Mouse (Mus musculus) embryonic facial prominence, embryonic 12.5 days (tissue): ENCODE measurements around the gene Tfap2b. TPM values are rescaled to one million over a fixed set of nuclear protein-coding genes. Genes with fewer than 3 reads are reported as not detected.

Source experiments
- ATAC-seq: fragments of 200-750 bp; cut with Nextera tagmentation; 2 replicates; pipeline ENCODE4 v1.8.0; 2017; ENCODE audit not compliant: insufficient number of reproducible peaks, insufficient read depth, low FRiP score, low TSS enrichment
- H3K27ac ChIP-seq: fragments of 300-500 bp; sonication (generic); 2 replicates; pipeline ENCODE4 v1.5.1; 2016; ENCODE audit warnings: mild to moderate bottlenecking
- H3K27me3 ChIP-seq: fragments of 300-500 bp; sonication (generic); 2 replicates; pipeline ENCODE4 v1.6.1; 2016; ENCODE audit warnings: mild to moderate bottlenecking, moderate library complexity
- H3K36me3 ChIP-seq: fragments of 300-500 bp; sonication (generic); 2 replicates; pipeline ENCODE4 v1.6.1; 2016; ENCODE audit warnings: mild to moderate bottlenecking
- H3K4me1 ChIP-seq: fragments of 300-500 bp; sonication (generic); 2 replicates; pipeline ENCODE4 v1.6.1; 2016
- H3K4me2 ChIP-seq: fragments of 300-500 bp; sonication (generic); replicated peaks from 2 replicates; pipeline ENCODE4 v1.6.1; 2016; ENCODE audit warnings: mild to moderate bottlenecking, moderate library complexity
- H3K4me3 ChIP-seq: fragments of 300-500 bp; sonication (generic); 2 replicates; pipeline ENCODE4 v1.5.1; 2016; ENCODE audit warnings: mild to moderate bottlenecking
- H3K9ac ChIP-seq: fragments of 300-500 bp; sonication (generic); 2 replicates; pipeline ENCODE4 v1.6.1; 2016; ENCODE audit warnings: mild to moderate bottlenecking, moderate library complexity
- H3K9me3 ChIP-seq: fragments of 300-500 bp; sonication (generic); 2 replicates; pipeline ENCODE4 v1.6.1; 2016; ENCODE audit warnings: mild to moderate bottlenecking, moderate library complexity
- WGBS: fragments of 180-500 bp; shearing (Covaris S2); methylation state at CpG from one replicate; pipeline ENCODE4 v1.1.7; 2016; 5-methylcytosine and 5-hydroxymethylcytosine counted together
- polyA plus RNA-seq: library from polyadenylated mRNA; unstranded; fragments of >200 nt; fragmentation: Nextera tagmentation; extraction: Ambion mirVana; gene quantifications from 2 replicates; pipeline ENCODE4 v1.2.1, GENCODE M21; 2016

Gene Tfap2b
- 27.5 and 41.5 TPM in 2 replicates for polyA plus RNA-seq

DNA sequence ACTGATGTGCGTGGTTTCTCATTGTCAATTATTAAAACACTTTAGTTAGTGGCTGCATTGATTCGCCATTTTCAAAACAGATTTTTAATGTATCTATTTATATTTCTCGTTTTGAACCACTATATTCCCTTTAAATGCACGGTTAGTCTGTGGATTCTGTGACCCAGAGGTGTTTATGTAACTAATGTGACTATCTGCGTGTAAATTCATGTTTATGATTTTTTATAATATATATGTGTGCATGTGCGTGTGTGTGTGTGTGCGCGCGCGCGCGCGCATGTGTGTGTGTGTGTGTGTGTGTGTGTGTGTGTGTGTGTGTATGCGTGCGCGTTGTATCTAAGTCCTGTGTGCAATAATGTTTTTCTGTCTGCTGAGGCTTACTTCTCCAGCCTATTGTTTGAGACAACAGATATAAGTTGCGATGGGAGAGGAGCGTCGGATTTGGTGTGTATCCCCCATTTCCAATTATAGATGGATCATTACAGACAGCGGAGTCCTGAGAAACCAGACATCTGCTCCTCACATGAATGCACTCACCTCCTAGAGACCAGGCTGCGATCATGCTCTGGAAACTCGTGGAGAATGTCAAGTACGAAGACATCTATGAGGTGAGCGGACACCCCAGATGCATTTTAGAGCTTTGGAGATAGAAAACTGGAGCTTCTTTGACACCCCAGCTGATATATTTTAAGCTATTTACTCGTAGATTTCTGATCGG, at the start of gene Tfap2b:
Gene Tfap2b, plus strand, starts transcription at position 274 of the 718 bp plus-strand sequence.
- peak within 1 kb of the TSS; percentile 45 for H3K4me2 ChIP-seq
- peaks cover 43% of the 10 kb centered on the region for H3K27me3 ChIP-seq
- ATAC-seq: no peak
- peak within 1 kb of the TSS; percentile 63 for H3K9ac ChIP-seq
- peak within 1 kb of the TSS; percentile 42 for H3K4me3 ChIP-seq
- no peaks in the 10 kb centered on the region for H3K4me1 ChIP-seq
- H3K27ac ChIP-seq: peak within 1 kb of the TSS; percentile 82
- H3K9me3 ChIP-seq: no peaks in the 10 kb centered on the region
- H3K36me3 ChIP-seq: no peaks in the 10 kb centered on the region
- 1% methylated on average over 26 of the region's 26 CpGs for WGBS

DNA sequence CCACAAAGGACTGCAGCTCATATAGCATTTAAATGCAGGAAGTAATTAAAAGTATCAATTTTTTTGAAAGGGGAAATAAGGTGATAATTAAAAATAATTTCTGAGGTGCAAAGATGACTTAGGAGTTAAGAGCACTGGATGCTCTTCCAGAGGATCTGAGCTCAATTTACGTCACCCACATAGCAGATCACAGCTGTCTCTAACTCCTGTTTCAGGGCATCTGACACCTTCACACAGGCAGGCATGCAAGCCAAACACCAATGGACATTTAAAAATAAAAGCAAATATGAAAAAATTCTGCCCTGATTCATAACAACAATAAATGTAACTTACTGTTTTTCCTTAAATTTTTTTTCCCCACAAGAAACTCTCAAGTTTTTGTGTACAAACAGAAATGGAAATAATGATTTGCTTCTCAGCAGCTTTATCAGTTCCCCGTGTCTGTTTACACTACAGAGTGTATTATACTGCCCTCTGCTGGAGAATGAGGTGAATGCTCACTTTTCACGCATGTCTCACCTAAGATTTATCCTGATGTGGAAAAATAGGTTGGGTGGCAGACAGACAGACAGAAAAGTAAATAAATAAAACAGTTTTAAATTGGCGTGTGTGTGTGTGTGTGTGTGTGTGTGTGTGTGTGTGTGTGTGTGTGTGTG, 29.8 kb upstream of the Tfap2b start:
- Histone ChIP-seq H3K4me3 (no peak overlapping the region), H3K27ac (no peak overlapping the region), H3K9ac (no peak overlapping the region), H3K4me1 (no peaks in the 10 kb centered on the region), H3K9me3 (no peaks in the 10 kb centered on the region), H3K4me2 (no peak overlapping the region), H3K36me3 (no peaks in the 10 kb centered on the region), H3K27me3 (no peaks in the 10 kb centered on the region)
- ATAC-seq: no peak
- 6% methylated on average over 4 of the region's 4 CpGs for WGBS

DNA sequence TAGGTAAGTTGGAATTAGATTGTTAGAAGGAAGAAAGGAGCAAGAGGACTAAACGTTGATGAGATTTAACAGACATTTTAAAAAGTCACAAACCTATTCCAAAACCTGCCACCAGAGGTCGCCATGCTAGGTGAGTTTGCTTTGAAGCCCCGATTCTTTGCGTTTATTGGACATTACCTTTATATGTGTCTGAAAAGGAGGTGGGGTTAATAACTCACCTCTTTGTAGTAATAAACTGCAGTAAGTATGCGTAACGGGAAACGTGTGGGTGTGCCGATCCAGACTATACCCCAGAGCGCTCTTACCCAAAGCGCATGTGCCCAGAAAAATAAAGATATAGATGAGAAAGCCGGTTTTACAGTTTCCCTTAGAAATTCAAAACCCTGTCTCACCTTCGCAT, 3.1 kb upstream of the Tfap2b start:
- Histone ChIP-seq H3K27me3 (peaks cover 16% of the 10 kb centered on the region), H3K36me3 (no peaks in the 10 kb centered on the region), H3K9me3 (no peaks in the 10 kb centered on the region), H3K4me3 (peak overlapping the region; percentile 31), H3K4me2 (peak overlapping the region; percentile 52), H3K9ac (no peak overlapping the region), H3K4me1 (no peaks in the 10 kb centered on the region), H3K27ac (no peak overlapping the region)
- 3% methylated on average over 12 of the region's 12 CpGs for WGBS
- ATAC-seq: 0 out of 2 replicates have a peak, but pooled peaks have one; percentile 54

DNA sequence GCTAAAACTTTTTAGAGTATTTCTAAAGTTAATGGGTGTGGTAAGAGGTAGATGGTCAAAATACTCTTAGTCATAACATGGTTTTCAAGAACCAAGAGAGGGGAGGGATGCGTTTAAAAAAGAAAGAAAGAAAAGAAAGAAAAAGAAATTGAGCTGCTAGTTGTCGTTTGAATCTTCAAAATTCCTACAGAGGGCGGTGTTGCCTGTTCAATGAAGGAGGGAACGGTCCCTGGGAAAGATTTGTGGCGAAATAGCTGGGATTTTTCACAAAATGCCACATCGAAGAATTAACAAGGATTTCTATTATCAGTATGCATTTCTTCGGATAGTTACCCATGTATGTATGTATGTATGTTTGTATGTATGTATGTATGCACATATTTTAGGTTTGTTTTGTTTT, 2.5 kb upstream of the Tfap2b start:
- H3K4me1 ChIP-seq: no peaks in the 10 kb centered on the region
- peak overlapping the region; percentile 52 for H3K4me2 ChIP-seq
- no peak for ATAC-seq
- no peaks in the 10 kb centered on the region for H3K36me3 ChIP-seq
- peaks cover 21% of the 10 kb centered on the region for H3K27me3 ChIP-seq
- no peaks in the 10 kb centered on the region for H3K9me3 ChIP-seq
- no peak overlapping the region for H3K9ac ChIP-seq
- WGBS: 2% methylated on average over 7 of the region's 7 CpGs
- H3K4me3 ChIP-seq: no peak overlapping the region; the same call in 1 of the 2 replicates
- no peak overlapping the region for H3K27ac ChIP-seq

DNA sequence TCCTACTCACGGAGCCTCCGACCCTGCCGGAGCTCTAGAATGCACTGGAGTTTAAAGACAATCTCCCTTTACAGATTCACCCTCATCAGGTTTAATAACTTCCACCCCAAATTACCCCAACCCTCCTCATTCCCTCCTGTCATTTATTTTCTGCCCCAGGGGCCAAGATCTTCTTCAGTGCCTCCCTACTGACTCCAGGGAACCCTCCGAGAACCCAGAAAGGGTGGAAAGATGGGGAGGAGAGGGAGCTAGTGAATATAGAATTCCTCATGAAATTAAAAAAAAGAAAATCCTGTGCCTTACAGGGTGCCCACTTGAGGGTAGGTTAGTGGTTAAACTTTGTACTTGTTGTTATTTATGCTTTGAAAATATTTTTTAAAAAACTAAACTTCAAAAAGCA, 1.1 kb upstream of the Tfap2b start:
- no peak for ATAC-seq
- Histone ChIP-seq H3K9ac (no peak overlapping the region), H3K9me3 (no peaks in the 10 kb centered on the region), H3K27ac (no peak overlapping the region), H3K36me3 (no peaks in the 10 kb centered on the region), H3K27me3 (peaks cover 35% of the 10 kb centered on the region), H3K4me1 (no peaks in the 10 kb centered on the region), H3K4me3 (no peak overlapping the region), H3K4me2 (peak overlapping the region; percentile 5; the same call in 1 of the 2 replicates)
- WGBS: 3% methylated on average over 4 of the region's 4 CpGs

DNA sequence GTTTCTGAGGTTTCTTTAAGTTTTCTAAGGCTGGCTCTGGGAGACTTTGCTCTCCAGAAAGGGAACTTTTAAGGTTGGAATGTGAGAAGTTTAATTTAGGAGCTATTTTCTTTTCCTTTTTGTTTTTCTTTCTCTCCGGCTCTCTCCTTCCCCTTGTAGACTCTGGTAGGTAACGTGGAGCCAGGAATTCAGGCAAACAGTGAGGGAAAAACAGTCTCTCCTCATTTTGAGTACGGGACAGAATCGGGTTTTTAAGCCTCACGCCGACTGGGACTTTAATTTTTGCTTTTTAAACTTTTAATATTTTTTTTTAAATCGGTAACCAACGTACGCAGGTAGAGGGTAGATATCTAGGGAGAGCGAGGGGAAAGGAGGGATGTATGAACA, 638 bp downstream of the Tfap2b start:
- H3K4me3 ChIP-seq: peak overlapping the region; percentile 42
- WGBS: under 1% methylated on average over 10 of the region's 10 CpGs
- no peaks in the 10 kb centered on the region for H3K4me1 ChIP-seq
- no peaks in the 10 kb centered on the region for H3K36me3 ChIP-seq
- H3K9ac ChIP-seq: peak overlapping the region; percentile 63
- no peaks in the 10 kb centered on the region for H3K9me3 ChIP-seq
- H3K27me3 ChIP-seq: peaks cover 49% of the 10 kb centered on the region
- peak overlapping the region; percentile 82 for H3K27ac ChIP-seq
- peak overlapping the region; percentile 45 for H3K4me2 ChIP-seq
- ATAC-seq: no peak

DNA sequence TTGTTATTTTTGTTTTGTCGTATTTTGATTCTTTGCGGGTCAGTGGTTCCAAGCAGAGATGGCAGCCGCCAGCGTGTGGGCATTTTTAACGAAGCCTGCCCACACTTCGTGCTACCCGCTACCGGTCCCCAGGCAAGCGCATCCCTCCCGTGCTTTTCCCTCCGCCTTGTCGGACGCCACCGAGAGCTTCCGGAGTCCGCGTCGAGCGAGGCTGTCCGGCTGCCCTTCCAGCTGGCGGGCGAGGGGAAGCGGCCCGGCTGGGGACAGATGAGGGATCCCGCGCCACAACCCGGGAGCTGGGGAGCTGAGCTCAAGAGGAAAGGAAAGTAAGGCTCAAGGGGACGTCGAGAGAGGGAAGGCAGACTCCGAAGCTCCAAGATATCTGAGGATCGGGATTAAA, 1.1 kb downstream of the Tfap2b start:
- Histone ChIP-seq H3K4me1 (no peaks in the 10 kb centered on the region), H3K9ac (peak overlapping the region; percentile 63), H3K27me3 (peaks cover 53% of the 10 kb centered on the region), H3K36me3 (no peaks in the 10 kb centered on the region), H3K27ac (peak overlapping the region; percentile 82), H3K4me2 (peak overlapping the region; percentile 45), H3K9me3 (no peaks in the 10 kb centered on the region), H3K4me3 (peak overlapping the region; percentile 42)
- no peak for ATAC-seq
- 0% methylated on average over 31 of the region's 31 CpGs for WGBS

DNA sequence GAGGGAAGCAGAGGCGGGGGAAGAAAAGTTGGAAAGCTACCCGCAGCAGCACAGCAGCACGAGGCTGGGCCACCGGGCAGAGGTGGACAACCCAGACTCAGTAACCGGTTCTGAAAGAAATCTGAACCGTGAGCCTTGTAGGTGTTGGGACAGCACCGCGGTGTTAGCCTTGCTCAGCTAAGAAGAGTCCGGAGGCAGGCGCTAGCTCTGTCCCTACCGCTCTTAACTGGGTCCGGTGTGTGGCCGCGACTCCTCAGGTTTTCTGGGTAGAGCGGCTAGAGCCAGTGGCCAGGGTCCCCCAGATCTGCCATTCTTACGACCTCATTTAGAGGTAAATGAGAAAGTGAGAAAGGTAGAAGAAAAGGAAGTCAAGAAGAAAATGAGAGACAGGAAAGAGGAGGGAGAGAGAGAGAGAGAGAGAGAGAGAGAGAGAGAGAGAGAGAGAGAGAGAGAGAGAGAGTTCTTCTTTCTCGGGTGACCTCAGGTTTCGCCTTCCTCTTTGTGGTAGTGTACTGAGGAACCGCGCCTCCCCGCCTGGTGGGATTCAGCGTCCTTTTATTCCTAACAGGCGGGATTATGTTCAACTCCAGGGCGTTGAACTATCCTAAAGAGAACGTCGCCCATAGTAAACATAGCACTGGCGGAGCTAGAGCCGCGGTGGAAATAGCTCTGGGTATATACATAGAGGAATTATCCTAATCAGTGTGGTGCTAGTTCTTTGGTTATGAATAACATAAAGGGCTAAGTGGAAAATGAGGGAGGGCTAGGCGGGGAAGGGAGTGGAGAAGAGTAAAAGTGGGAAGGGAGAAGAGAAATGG, 1.7 kb downstream of the Tfap2b start:
- Histone ChIP-seq H3K4me1 (no peaks in the 10 kb centered on the region), H3K36me3 (no peaks in the 10 kb centered on the region), H3K4me3 (peak overlapping the region; percentile 42), H3K4me2 (peak overlapping the region; percentile 45), H3K27me3 (peaks cover 60% of the 10 kb centered on the region), H3K27ac (peak overlapping the region; percentile 82), H3K9me3 (no peaks in the 10 kb centered on the region), H3K9ac (peak overlapping the region; percentile 63)
- whole genome bisulfite sequencing: under 1% methylated on average over 30 of the region's 30 CpGs
- 0 out of 2 replicates have a peak, but pooled peaks have one; percentile 18 for ATAC-seq

DNA sequence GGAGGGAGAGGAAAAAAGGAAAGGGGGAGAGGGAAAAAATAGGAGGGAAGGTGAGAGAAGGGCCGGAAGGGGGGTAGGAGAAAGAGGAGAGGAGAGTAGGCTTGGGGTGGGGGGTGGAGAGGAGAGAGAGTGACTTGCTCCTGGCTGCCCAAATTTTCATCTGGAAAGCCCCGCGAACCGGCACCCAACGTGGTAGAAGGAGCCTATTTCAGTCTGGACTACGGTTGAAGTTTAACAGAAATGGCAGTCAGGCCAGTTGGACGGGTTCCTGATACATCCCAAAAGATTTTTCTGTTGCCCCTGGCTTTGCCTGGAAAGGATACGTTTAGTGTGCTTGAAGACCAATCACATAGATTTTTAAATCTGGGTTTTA, 2.3 kb downstream of the Tfap2b start:
- no peaks in the 10 kb centered on the region for H3K9me3 ChIP-seq
- H3K4me2 ChIP-seq: peak overlapping the region; percentile 45
- peaks cover 66% of the 10 kb centered on the region for H3K27me3 ChIP-seq
- under 1% methylated on average over 8 of the region's 8 CpGs for whole genome bisulfite sequencing
- H3K27ac ChIP-seq: peak overlapping the region; percentile 82
- no peaks in the 10 kb centered on the region for H3K36me3 ChIP-seq
- peak overlapping the region; percentile 42 for H3K4me3 ChIP-seq
- peak overlapping the region; percentile 63 for H3K9ac ChIP-seq
- no peak for ATAC-seq
- H3K4me1 ChIP-seq: no peaks in the 10 kb centered on the region

DNA sequence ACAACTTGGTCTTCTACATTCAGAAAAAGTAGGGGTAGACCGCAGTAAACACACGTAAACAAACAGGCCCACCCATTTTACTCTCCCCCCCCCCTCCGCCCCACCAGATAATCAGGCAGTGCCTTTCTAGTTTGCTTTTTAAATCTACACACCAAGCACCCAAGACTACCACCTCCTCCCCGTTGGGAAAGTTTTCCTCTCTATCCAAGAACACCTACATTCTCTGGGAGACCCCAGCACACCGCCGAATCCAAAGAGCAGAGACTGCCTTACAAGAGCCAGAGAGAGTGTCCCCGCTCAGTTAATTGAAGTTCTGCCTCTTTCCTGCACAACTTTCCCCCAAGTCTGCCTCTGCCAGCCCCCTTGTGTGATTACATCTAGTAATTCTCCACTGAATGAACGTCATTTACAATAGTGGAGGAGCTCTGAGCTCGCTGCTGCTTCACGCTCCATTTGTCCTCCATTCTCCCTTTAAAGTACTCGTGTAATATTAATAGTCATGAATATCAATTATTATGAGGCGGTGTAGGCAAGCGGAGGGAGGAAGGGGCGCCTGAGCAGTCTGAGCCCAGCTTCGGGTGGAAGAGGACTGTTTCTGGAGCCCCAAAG, 2.9 kb downstream of the Tfap2b start:
- Histone ChIP-seq H3K4me2 (peak overlapping the region; percentile 45), H3K27ac (peak overlapping the region; percentile 67), H3K4me3 (peak overlapping the region; percentile 42), H3K4me1 (no peaks in the 10 kb centered on the region), H3K36me3 (no peaks in the 10 kb centered on the region), H3K9ac (peak overlapping the region; percentile 21; the same call in 1 of the 2 replicates), H3K9me3 (no peaks in the 10 kb centered on the region), H3K27me3 (peaks cover 72% of the 10 kb centered on the region)
- 2% methylated on average over 15 of the region's 15 CpGs for WGBS
- ATAC-seq: no peak

DNA sequence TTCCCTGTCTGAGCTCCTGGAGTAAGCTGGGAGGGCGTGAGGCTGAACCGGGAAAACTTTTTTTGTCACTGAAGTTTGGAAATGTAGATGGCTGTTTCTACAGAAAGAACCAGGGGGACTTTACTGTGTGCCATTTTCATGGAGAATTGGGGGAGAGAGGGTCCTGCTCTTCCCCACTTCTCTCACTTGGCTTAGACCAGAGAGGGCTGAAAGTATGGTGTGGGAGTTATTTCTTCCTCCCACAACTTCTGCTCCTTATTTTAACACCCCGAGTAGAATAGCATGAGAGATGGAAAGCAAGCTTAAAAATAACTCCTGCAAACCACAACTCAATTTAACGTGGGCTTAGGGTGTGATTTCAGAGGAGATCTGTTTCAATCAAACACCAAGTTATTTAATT, 4.0 kb downstream of the Tfap2b start:
- no peak for ATAC-seq
- H3K36me3 ChIP-seq: no peaks in the 10 kb centered on the region
- peak overlapping the region; percentile 67 for H3K27ac ChIP-seq
- no peaks in the 10 kb centered on the region for H3K4me1 ChIP-seq
- peak overlapping the region; percentile 27; the same call in 1 of the 2 replicates for H3K9ac ChIP-seq
- H3K9me3 ChIP-seq: no peaks in the 10 kb centered on the region
- peak overlapping the region; percentile 14 for H3K4me2 ChIP-seq
- H3K4me3 ChIP-seq: peak overlapping the region; percentile 42
- whole genome bisulfite sequencing: 0% methylated on average over 4 of the region's 4 CpGs
- peaks cover 74% of the 10 kb centered on the region for H3K27me3 ChIP-seq
